Mouse (Mus musculus): ENCODE results near the gene 2200002D01Rik.

- TF ChIP-seq CTCF (IDR thresholded peaks at IDR 0.05; ENCODE audit: low read depth, low read length) (peak; percentile 29; the same call in 1 of the 2 replicates), POLR2A (IDR thresholded peaks at IDR 0.05; ENCODE audit: extremely low read depth, insufficient read depth, low read length) (no peak)
Measured at GRCm38 (mm10) chr7:29248261-29248841, at the start of gene 2200002D01Rik.
